Mouse (Mus musculus): Measurements from ENCODE around the gene Ppt2. TPM values are rescaled to one million over a fixed set of nuclear protein-coding genes. Genes with fewer than 3 reads are reported as not detected.

Ppt2 gene
- polyA plus RNA-seq, 1 experiment from 2014 or later: 17.7 TPM

DNA sequence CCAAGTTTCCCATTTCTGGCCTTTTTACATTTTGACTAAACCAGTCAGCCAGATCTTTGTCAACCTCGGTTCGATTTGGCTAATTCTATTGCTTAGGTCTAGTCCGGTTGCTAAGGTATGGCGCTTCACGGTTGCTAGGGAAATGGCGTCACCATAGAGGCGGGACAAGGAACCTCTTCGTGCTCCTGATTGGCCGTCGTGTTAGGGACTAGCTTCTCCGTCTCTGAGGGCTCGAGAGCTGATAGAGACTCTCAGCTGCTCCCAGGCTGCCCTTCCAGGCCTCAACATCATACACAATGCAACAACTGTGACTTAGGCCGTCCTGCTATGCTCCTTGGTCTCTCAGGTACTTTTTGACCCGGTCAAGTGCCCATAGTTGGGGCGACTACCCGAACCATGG lies 16.3 kb upstream of the Ppt2 start, which contains the start of gene Fkbpl:
Gene Fkbpl, plus strand, starts transcription at position 157 of the 400 bp plus-strand sequence.
- H3K27ac ChIP-seq (ENCODE audit: low read length): peak within 1 kb of the TSS; percentile 31; the same call in 1 of the 2 replicates
- ATAC-seq: peak; percentile 80
- H3K9me3 ChIP-seq (ENCODE audit: control insufficient read depth, low read length): no peaks in the 10 kb centered on the region
- H3K4me2 ChIP-seq (ENCODE audit: low read length): peak within 1 kb of the TSS; percentile 67
- H3K4me3 ChIP-seq (replicated peaks; ENCODE audit: low read length): peak within 1 kb of the TSS; percentile 50
- H3K9ac ChIP-seq (replicated peaks; ENCODE audit: low read depth, low read length): peak within 1 kb of the TSS; percentile 62
- no peaks in the 10 kb centered on the region for H3K36me3 ChIP-seq (ENCODE audit: control insufficient read depth, insufficient read depth)
- peaks cover 38% of the 10 kb centered on the region for H3K4me1 ChIP-seq (replicated peaks; ENCODE audit: control insufficient read depth, insufficient read depth, low read length)
- WGBS: under 1% methylated on average over 16 of the region's 16 CpGs
- H3K27me3 ChIP-seq (replicated peaks; ENCODE audit: control insufficient read depth, insufficient read depth, low read length): no peaks in the 10 kb centered on the region

DNA sequence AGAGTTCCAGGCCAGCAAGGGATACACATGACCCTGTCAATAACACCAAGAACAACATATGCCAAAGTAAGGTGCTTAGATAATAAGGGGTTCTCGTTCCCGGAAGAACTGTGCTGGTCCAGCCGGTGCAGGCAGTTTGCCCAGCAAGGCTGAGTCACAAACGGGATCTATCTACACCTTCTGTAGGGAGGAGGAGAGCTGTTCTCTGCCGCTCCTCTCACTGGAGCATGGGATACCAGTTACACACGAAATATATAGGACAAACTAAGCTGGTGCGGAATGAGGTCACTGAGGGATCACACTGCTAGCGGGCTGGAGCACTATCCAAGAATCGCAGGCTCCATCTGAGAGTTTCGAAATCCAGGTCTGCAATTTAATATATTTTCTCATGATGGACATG lies 15.6 kb upstream of the Ppt2 start:
- H3K4me1 ChIP-seq (replicated peaks; ENCODE audit: control insufficient read depth, insufficient read depth, low read length): peaks cover 38% of the 10 kb centered on the region
- no peaks in the 10 kb centered on the region for H3K9me3 ChIP-seq (ENCODE audit: control insufficient read depth, low read length)
- no peaks in the 10 kb centered on the region for H3K36me3 ChIP-seq (ENCODE audit: control insufficient read depth, insufficient read depth)
- H3K27ac ChIP-seq (ENCODE audit: low read length): 0 out of 2 replicates have a peak overlapping the region, but pooled peaks have one; percentile 31
- H3K9ac ChIP-seq (replicated peaks; ENCODE audit: low read depth, low read length): no peak overlapping the region
- WGBS: 83% methylated on average over 10 of the region's 10 CpGs
- H3K4me2 ChIP-seq (ENCODE audit: low read length): no peak overlapping the region
- no peaks in the 10 kb centered on the region for H3K27me3 ChIP-seq (replicated peaks; ENCODE audit: control insufficient read depth, insufficient read depth, low read length)
- no peak overlapping the region for H3K4me3 ChIP-seq (replicated peaks; ENCODE audit: low read length)
- no peak for ATAC-seq

DNA sequence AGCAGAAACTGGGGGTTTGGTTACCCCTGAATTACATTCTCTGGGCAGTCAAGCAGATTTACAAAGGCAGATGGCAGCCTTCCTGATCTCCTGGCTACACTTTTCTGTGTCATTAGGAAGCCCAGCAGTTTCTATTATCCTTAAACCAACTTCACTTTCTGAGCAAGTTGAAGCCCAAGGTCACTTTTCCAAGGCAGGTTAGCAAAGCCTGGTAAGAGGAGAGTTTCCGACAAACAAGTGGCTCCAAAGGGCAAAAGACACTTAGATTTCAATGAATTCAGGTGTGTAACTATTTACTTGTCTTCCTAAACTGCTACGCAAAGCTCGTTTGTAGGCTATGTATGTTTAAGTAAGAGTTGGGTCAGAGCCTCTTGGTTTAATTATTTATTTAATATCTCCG lies 15.1 kb upstream of the Ppt2 start:
- WGBS: 95% methylated on average over 4 of the region's 4 CpGs
- Histone ChIP-seq H3K4me2 (ENCODE audit: low read length) (no peak overlapping the region), H3K27me3 (replicated peaks; ENCODE audit: control insufficient read depth, insufficient read depth, low read length) (no peaks in the 10 kb centered on the region), H3K4me1 (replicated peaks; ENCODE audit: control insufficient read depth, insufficient read depth, low read length) (peaks cover 36% of the 10 kb centered on the region), H3K9me3 (ENCODE audit: control insufficient read depth, low read length) (no peaks in the 10 kb centered on the region), H3K36me3 (ENCODE audit: control insufficient read depth, insufficient read depth) (no peaks in the 10 kb centered on the region), H3K9ac (replicated peaks; ENCODE audit: low read depth, low read length) (no peak overlapping the region), H3K27ac (ENCODE audit: low read length) (no peak overlapping the region), H3K4me3 (replicated peaks; ENCODE audit: low read length) (no peak overlapping the region)
- no peak for ATAC-seq

DNA sequence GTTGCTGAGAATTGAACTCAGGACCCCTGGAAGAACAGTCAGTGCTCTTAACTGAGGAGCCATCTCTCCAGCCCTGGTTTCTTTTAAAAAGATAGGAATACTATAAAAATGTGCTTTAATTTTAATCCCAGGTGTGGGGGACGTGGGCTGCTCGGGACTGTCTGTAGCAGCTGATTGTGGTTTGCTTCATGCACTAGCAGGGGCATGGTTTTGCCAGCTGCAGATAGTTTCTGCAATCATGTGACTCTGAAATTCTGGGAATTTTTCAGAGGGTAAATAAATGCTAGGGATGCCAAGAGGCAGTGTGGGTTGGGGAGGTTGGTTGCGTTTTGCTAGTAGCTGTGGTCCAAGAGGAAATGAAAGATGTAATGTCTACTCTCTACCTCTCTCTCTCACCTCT lies 13.6 kb upstream of the Ppt2 start:
- Histone ChIP-seq H3K4me3 (replicated peaks; ENCODE audit: low read length) (no peak overlapping the region), H3K36me3 (ENCODE audit: control insufficient read depth, insufficient read depth) (no peaks in the 10 kb centered on the region), H3K27ac (ENCODE audit: low read length) (no peak overlapping the region), H3K27me3 (replicated peaks; ENCODE audit: control insufficient read depth, insufficient read depth, low read length) (no peaks in the 10 kb centered on the region), H3K9me3 (ENCODE audit: control insufficient read depth, low read length) (no peaks in the 10 kb centered on the region), H3K4me1 (replicated peaks; ENCODE audit: control insufficient read depth, insufficient read depth, low read length) (peaks cover 27% of the 10 kb centered on the region), H3K4me2 (ENCODE audit: low read length) (no peak overlapping the region), H3K9ac (replicated peaks; ENCODE audit: low read depth, low read length) (no peak overlapping the region)
- WGBS: 85% methylated on average over 3 of the region's 3 CpGs
- ATAC-seq: no peak

DNA sequence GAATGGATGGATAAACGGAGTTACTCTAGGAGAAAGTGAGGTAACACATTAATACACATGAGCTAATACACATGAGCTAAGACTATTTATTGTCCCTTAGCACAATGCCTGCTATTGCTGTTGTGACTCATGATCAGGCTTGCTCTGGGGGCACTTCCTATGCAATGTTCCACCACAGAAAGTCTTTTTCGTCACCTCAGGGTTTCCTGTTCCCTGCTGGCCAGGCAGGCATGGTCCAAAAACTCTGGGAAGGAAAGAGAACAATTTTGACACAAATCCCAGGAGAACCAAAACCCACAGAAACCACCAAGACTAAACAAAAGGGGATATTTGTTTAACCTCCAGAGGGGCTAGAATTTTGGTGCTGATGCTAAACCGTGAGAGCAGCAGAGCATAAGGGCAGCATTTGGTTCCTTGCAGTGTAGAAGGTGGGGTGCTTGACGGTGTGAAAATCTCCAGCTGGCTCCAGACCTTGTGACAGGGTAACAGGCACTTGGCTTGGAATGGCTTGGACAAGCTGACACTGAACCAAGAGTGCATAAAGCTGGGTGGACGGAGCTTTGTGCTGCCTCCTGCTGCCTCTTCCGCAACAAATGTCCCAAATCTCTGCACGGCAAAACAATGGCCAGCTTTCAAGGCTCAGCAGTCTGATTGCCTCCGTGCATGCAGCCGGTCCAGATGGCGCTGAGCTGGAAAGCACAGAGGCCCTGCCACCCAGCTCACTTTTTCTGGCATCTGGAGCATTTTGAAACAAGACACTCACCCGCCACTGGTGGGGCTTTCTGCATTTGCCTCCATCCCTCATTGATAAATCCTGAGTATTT lies 12.7 kb upstream of the Ppt2 start:
- H3K4me3 ChIP-seq (replicated peaks; ENCODE audit: low read length): no peak overlapping the region
- WGBS: 11% methylated on average over 11 of the region's 11 CpGs
- H3K36me3 ChIP-seq (ENCODE audit: control insufficient read depth, insufficient read depth): no peaks in the 10 kb centered on the region
- H3K9ac ChIP-seq (replicated peaks; ENCODE audit: low read depth, low read length): 0 out of 2 replicates have a peak overlapping the region, but pooled peaks have one; percentile 8
- H3K9me3 ChIP-seq (ENCODE audit: control insufficient read depth, low read length): no peaks in the 10 kb centered on the region
- peak overlapping the region; percentile 4; the same call in 1 of the 2 replicates for H3K4me2 ChIP-seq (ENCODE audit: low read length)
- H3K27me3 ChIP-seq (replicated peaks; ENCODE audit: control insufficient read depth, insufficient read depth, low read length): no peaks in the 10 kb centered on the region
- H3K27ac ChIP-seq (ENCODE audit: low read length): peak overlapping the region; percentile 80
- peaks cover 21% of the 10 kb centered on the region for H3K4me1 ChIP-seq (replicated peaks; ENCODE audit: control insufficient read depth, insufficient read depth, low read length)
- peak; percentile 54 for ATAC-seq

DNA sequence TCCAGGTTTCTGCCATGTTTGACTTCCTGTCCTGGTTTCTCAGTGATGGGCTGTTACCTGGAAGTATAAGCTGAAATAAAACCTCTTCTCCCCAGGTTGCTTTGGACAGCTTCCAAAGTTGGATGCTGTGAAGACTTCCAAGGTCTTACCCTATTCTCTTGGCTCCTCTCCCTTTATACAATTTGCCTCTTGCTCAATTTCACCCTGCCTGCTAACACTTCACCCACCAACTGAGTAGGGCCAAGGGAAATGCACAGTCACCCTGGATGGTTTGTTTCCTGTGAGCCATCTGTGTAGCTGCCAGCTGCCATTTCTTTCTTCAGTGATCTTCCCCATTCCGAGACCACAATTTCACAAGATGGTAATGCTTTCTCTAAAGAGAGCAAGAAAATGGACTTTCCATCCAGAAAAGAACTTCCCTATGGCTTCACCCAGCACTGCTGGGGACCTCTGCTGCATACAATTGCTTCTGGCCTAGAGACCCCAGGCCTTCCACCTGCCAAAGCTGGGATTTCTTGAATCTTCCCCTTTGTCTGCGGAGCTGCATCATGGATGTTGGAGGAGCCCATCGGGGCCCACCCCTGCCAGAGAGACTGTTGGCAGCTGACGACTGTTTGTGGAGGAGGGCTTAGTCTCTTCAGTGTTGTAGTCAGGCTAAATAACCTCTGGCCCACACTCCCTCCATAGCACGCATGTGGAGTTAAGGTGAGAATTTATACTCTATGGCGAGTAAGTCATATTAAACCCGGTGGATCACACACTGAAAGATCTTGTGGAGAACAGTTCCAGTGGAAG lies 11.3 kb upstream of the Ppt2 start:
- H3K9me3 ChIP-seq (ENCODE audit: control insufficient read depth, low read length): no peaks in the 10 kb centered on the region
- no peak overlapping the region for H3K27ac ChIP-seq (ENCODE audit: low read length)
- H3K4me2 ChIP-seq (ENCODE audit: low read length): no peak overlapping the region
- peaks cover 12% of the 10 kb centered on the region for H3K4me1 ChIP-seq (replicated peaks; ENCODE audit: control insufficient read depth, insufficient read depth, low read length)
- ATAC-seq: no peak
- H3K4me3 ChIP-seq (replicated peaks; ENCODE audit: low read length): no peak overlapping the region
- H3K36me3 ChIP-seq (ENCODE audit: control insufficient read depth, insufficient read depth): no peaks in the 10 kb centered on the region
- 77% methylated on average over 7 of the region's 7 CpGs for WGBS
- 0 out of 2 replicates have a peak, but pooled peaks cover 2% of the 10 kb centered on the region for H3K27me3 ChIP-seq (replicated peaks; ENCODE audit: control insufficient read depth, insufficient read depth, low read length)
- no peak overlapping the region for H3K9ac ChIP-seq (replicated peaks; ENCODE audit: low read depth, low read length)

DNA sequence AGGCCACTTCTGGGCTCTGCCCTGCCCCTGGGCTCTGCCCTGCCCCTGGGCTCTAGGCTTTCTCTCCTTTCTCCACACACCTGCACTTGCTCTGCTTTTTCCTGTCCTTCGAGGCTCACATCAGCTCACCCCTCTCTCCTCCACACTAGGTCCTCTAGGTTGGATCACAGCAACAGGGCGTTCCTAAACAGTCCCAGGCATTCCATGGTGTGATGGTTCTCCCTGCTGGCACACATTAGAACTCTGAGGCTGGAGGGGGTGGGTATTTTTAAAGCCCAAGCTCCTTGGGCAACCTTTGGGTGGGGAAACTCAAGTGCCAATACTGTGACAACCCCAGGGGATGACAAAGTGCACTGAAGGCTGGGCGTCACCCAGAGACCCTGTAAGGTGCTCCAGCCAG lies 9.1 kb upstream of the Ppt2 start:
- no peak for ATAC-seq
- no peaks in the 10 kb centered on the region for H3K36me3 ChIP-seq (ENCODE audit: control insufficient read depth, insufficient read depth)
- no peak overlapping the region for H3K9ac ChIP-seq (replicated peaks; ENCODE audit: low read depth, low read length)
- WGBS: 62% methylated on average over 3 of the region's 3 CpGs
- peaks cover 14% of the 10 kb centered on the region for H3K4me1 ChIP-seq (replicated peaks; ENCODE audit: control insufficient read depth, insufficient read depth, low read length)
- H3K27me3 ChIP-seq (replicated peaks; ENCODE audit: control insufficient read depth, insufficient read depth, low read length): 0 out of 2 replicates have a peak, but pooled peaks cover 2% of the 10 kb centered on the region
- H3K27ac ChIP-seq (ENCODE audit: low read length): no peak overlapping the region
- no peaks in the 10 kb centered on the region for H3K9me3 ChIP-seq (ENCODE audit: control insufficient read depth, low read length)
- H3K4me2 ChIP-seq (ENCODE audit: low read length): no peak overlapping the region
- no peak overlapping the region for H3K4me3 ChIP-seq (replicated peaks; ENCODE audit: low read length)

DNA sequence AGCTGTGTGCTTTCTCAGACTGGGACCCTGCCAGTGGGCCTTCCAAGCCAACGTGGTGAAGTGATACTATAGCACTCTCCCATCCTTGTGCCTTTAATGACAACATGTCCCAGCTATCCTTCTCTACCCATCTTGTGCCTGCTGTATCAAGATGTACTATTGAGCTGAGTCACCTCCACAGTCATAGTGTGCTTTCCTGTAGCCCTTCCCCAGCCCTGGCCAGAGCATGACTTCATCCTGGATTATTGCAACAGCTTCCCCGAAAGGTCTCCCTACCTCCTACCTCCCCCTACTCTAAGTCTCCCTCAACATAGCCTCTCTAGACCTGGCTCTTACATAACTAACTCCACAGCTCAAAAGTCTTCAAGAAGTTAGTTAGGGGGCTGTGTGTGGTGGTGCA lies 7.4 kb upstream of the Ppt2 start:
- Histone ChIP-seq H3K4me3 (replicated peaks; ENCODE audit: low read length) (no peak overlapping the region), H3K27ac (ENCODE audit: low read length) (no peak overlapping the region), H3K36me3 (ENCODE audit: control insufficient read depth, insufficient read depth) (no peaks in the 10 kb centered on the region), H3K27me3 (replicated peaks; ENCODE audit: control insufficient read depth, insufficient read depth, low read length) (peaks cover 11% of the 10 kb centered on the region), H3K9me3 (ENCODE audit: control insufficient read depth, low read length) (no peaks in the 10 kb centered on the region), H3K9ac (replicated peaks; ENCODE audit: low read depth, low read length) (no peak overlapping the region), H3K4me1 (replicated peaks; ENCODE audit: control insufficient read depth, insufficient read depth, low read length) (peaks cover 22% of the 10 kb centered on the region), H3K4me2 (ENCODE audit: low read length) (no peak overlapping the region)
- 70% methylated on average over 2 of the region's 2 CpGs for WGBS
- no peak for ATAC-seq

DNA sequence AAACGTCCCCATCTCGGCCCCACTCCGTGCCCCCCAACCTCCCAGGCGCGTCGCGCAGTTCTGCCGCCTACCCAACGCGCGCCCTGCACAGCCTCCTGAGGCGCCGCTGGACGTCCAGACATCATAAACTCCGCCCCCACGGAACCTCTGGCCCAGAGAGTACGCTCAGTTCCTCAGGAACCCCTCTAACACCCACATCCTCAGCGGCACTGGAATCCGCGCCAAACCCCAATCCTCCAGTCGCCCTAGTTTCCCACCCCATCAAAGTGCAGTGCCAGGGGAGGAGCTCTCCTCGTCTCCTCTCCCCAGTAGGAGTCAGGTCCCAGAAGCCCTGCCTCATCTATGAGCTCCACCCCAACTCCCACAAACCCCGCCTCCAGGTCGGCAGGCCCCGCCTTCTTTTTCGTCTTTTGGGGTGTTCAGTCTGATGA lies 4.0 kb upstream of the Ppt2 start:
- Histone ChIP-seq H3K4me3 (replicated peaks; ENCODE audit: low read length) (peak overlapping the region; percentile 45), H3K27me3 (replicated peaks; ENCODE audit: control insufficient read depth, insufficient read depth, low read length) (peaks cover 18% of the 10 kb centered on the region), H3K4me1 (replicated peaks; ENCODE audit: control insufficient read depth, insufficient read depth, low read length) (peaks cover 48% of the 10 kb centered on the region), H3K4me2 (ENCODE audit: low read length) (peak overlapping the region; percentile 89), H3K9ac (replicated peaks; ENCODE audit: low read depth, low read length) (peak overlapping the region; percentile 51), H3K9me3 (ENCODE audit: control insufficient read depth, low read length) (no peaks in the 10 kb centered on the region), H3K36me3 (ENCODE audit: control insufficient read depth, insufficient read depth) (no peaks in the 10 kb centered on the region), H3K27ac (ENCODE audit: low read length) (no peak overlapping the region)
- peak; percentile 26 for ATAC-seq
- WGBS: 1% methylated on average over 26 of the region's 26 CpGs
